Comparison of ENCODE assay signal across 16 mouse cellular contexts in the genomic region with DNA sequence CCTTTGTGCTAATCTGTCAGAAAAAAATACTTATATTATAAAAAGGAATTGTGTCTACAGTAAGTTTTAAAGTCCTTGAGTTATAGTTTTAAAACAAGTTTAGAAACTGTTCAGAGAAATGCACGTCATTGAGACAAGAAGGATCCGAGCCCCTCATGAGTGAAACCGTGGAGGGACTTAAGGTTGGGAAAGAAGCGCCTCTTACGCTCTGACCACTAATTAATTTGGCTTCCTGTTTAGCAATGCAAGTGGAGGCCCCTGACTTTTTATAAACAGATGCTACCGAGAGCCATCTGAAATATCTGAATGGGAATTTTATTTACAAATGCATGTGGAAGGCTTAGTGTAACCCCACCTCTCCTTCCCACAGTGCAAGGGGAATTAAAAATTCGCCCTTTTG.
"Had no signal": no experiment of that assay in that cellular context is flagged by ENCODE, and none has a peak within 500 bp of the region (broad histone marks: within the 10 kb centered on the region; RNA-seq: fewer than 3 reads in every experiment).

No protein-coding gene starts in this region.

- H3K27ac ChIP-seq: kidney, postnatal 0 days; limb, embryonic 15.5 days; liver, embryonic 13.5 days; midbrain, embryonic 15.5 days; neural tube, embryonic 13.5 days had no signal

- H3K4me2 ChIP-seq: limb, embryonic 15.5 days; liver, embryonic 13.5 days; midbrain, embryonic 15.5 days; neural tube, embryonic 13.5 days had no signal

- H3K4me1 ChIP-seq: liver, embryonic 13.5 days had no signal

- H3K9me3 ChIP-seq: limb, embryonic 15.5 days; liver, embryonic 13.5 days; midbrain, embryonic 15.5 days; neural tube, embryonic 13.5 days had no signal

- H3K36me3 ChIP-seq: liver, embryonic 13.5 days; midbrain, embryonic 15.5 days; neural tube, embryonic 13.5 days had no signal

- ATAC-seq: lung, postnatal 0 days; midbrain, embryonic 15.5 days had no signal

- H3K9ac ChIP-seq: limb, embryonic 15.5 days; liver, embryonic 13.5 days; midbrain, embryonic 15.5 days; neural tube, embryonic 13.5 days had no signal

- DNase-seq: kidney, adult 11 months; kidney, adult 9 months; kidney, postnatal 36 days; layer of hippocampus, adult 9-11 months; layer of hippocampus, postnatal 36 days; liver, embryonic 13.5 days; lung, adult 18-20 months; lung, postnatal 4 days; retina, postnatal 1 day; right cerebral cortex, postnatal 4 days; spleen, adult 18-20 months had no signal

- H3K4me3 ChIP-seq: limb, embryonic 15.5 days; liver, embryonic 13.5 days; midbrain, embryonic 15.5 days; neural tube, embryonic 13.5 days had no signal

- H3K27me3 ChIP-seq: limb, embryonic 15.5 days; liver, embryonic 13.5 days; midbrain, embryonic 15.5 days had no signal
